Mouse (Mus musculus) central nervous system, embryonic 11.5 days (tissue): Measurements from ENCODE around the gene Metap1d. TPM values are rescaled to one million over a fixed set of nuclear protein-coding genes. Genes with fewer than 3 reads are reported as not detected.

Experiments
- polyA plus RNA-seq: library from polyadenylated mRNA; depleted of rRNA; stranded (reverse); fragments of >200 nt; gene quantifications from 2 replicates; pipeline ENCODE4 v1.2.3, GENCODE M21; 2012; rRNA removed

The Metap1d gene
- 40.9 and 53.1 TPM in 2 replicates for polyA plus RNA-seq

GRCm38 (mm10) chr2:71453161-71453916, at the start of gene Metap1d:
TSS of gene Metap1d (plus strand) at chr2:71453276.

GRCm38 (mm10) chr2:71528014-71528713, 75.1 kb downstream of the Metap1d start, which contains the start of gene Dlx1:
TSS of gene Dlx1 (plus strand) at chr2:71528113.

GRCm38 (mm10) chr2:71546640-71547071, 93.6 kb downstream of the Metap1d start, which contains the start of gene Dlx2:
TSS of gene Dlx2 (minus strand) at chr2:71546754.

Other genes with a start within 250 kb of the Metap1d start
- gene Dync1i2, start 241.6 kb upstream of the Metap1d start, polyA plus RNA-seq = 152 and 273 TPM in 2 replicates
- 28.3 and 33.2 TPM in 2 replicates for gene Slc25a12, start 85.5 kb upstream of the Metap1d start, polyA plus RNA-seq
- gene Hat1, start 64.3 kb upstream of the Metap1d start, polyA plus RNA-seq = 100 and 111 TPM in 2 replicates
- 19.1 and 23.3 TPM in 2 replicates for gene Dlx1, start 74.8 kb downstream of the Metap1d start, polyA plus RNA-seq
- 12.4 TPM in 2 replicates for gene Dlx2, start 93.5 kb downstream of the Metap1d start, polyA plus RNA-seq